Mouse (Mus musculus) lung, adult 2 months (tissue): ENCODE data around the gene Wipf1.

ENCODE experiments used
- CTCF ChIP-seq: fragments of 200-500 bp; IDR thresholded peaks from 2 replicates; pipeline ENCODE4 v1.5.1; 2011; ENCODE audit warnings: mild to moderate bottlenecking, low read length, control low read depth; ENCODE audit not compliant: insufficient read depth
- POLR2A ChIP-seq: fragments of 200-500 bp; IDR thresholded peaks from 2 replicates; pipeline ENCODE4 v1.6.1; 2011; ENCODE audit warnings: low read depth, mild to moderate bottlenecking, control low read depth, low read length, borderline replicate concordance; ENCODE audit errors: extremely low read depth

DNA sequence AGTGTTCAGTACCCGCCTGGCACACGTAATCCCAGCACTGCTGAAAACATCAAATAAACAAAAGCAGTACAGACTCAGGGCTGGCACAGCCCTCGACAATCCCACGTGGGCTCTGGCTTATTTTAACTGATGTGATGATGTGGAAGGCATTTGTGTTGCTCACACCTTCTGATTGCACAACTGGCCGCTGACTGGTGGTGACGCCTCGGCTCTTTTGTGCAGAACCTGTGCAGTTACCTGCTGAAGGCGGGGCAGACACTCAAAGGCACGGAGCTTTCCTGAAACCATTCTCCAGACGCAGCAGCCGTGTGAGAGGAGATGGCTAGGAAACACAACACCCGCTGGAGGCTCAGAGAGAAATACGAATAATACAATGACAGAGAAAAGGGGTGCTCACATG lies 9.1 kb upstream of the Wipf1 start:
- TF ChIP-seq POLR2A (no peak), CTCF (no peak)
